Mouse (Mus musculus) adrenal gland, postnatal 25 days (tissue): ENCODE measurements at regions not wholly inside any gene's neighbourhood (a gene's known extent, or its start where the extent isn't known, plus 50 kb on each side); places are given as distances from the start of the nearest gene placed in this dataset.
A peak's percentile ranks its signal among the peaks of the same experiment; 100 is the strongest.

ENCODE experiments used
- DNase-seq: peaks from one replicate; pipeline ENCODE4 v3.0.0; 2021; ENCODE audit warnings: mixed read lengths

DNA sequence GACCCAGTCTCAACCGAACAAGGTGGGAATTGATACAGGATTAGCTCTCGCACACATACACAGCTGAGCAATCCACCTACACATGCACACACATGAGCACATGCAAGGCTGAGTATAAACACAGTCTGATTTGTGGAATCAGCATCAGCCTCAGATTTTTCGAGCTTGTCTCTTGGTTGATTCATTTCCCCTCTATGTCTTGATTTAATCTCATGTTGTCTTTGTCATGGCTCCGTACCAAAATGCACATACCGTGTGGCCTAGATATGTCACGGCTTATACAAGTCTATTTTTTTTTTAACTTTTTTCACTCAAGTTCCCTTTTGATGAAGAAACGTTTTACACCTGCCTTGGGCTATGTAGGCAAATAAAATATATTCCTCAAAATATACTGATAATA is 88.6 kb upstream of the Mycn start:
- no peak for DNase-seq

DNA sequence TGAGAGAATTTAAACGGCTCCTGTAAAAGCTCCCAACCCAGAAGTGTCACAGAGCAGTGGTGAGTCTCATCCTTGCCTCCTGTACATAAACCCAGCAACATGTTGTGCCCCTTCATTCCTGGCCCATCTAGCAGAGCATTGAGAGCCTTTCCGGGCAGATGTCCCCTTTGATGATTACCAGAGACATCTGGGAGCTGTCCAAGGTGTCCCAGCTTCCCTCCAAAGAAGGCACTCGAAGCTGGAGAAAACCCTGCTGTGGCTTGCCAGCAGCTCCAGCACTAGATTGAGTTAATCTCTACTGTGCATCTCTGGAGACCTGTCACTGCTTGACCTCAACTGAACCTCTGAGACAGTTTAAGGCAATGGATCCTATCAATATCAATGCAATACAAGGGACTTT is 86.4 kb upstream of the Mycn start:
- no peak for DNase-seq

- DNase-seq: peak; percentile 53
Observed at GRCm38 (mm10) chr12:13026041-13026580, 84.4 kb upstream of the Mycn start.

DNA sequence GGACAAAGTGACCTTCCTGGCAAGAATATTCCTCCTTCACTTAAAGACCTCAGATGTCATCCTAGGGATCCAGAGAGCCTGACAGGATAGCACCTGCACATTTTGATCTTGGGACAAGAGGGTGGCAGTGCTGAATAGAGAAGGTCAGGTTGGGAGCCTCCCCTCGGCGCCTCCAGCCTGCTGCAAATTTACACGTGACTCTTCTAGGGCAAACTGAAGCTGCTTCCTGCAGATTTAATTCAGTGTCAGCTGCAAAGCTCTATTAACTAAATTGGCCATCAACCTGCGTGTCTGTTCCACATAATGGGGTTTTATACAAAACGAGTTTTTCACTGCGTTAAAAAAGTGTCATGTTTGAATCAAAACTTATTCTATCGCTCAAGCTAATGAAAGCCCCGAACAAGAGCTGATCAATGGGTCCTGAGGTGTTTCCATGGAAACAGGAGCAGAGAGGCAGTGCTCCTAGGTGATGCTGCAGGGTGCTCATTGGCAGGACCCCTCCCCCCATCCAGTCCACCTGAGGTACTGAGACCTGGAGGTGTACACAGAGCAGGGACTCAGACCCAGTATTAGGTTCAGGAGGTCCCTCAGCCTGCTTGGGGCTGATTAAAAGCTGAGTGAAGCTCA is 82.6 kb upstream of the Mycn start:
- no peak for DNase-seq

DNA sequence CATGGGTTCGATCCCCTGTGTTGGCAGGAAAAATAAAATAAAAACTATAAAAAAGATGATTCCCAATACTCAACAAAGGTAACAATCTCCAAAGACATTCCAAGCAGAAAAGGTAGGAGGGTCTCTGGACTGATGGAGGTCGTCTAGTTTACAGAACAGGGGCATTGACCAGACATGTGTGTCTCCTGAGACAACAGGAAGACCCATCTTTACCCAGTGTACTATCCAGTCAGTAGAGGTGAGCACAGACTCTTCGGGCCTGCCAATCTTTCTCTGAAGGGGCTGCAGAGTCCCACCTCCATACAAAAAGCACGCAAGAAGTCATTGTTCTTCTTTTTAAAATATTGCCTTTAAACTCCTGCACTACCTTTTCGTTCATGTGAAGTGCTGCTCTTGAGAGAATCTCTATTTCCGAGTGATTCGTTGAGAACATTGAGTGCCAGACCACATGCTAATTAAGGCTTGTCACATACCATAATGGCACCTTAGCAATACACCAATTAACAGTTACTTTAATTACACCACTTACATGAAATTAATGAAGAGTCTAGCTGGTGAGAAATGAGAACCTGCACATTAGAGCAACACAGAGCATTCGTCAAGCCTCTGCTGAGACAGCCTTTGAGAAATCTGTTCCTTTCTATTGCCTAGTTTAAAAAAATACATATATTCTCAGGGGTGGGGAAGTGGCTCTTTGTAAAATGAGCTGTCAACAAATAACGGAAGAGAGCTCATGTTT is 69.5 kb upstream of the Mycn start:
- no peak for DNase-seq

DNA sequence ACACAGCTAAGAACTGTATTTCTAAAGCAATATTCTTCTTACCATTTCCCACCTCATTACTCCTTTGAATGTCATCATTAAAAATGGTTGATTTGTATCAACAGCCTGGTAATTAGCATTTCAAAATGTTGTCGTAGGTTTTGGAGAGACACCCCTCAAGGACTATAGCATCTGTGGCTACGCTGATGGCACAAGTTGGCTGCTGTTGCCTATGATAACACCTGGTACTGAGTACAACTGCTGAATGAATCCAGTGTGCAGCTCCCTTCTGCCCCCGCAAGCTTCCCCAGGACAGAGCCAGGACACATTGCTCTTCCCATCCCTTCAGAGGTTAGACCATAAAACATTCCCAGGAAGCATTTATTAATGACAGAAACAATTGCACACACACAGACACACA is 68.7 kb upstream of the Mycn start:
- no peak for DNase-seq

GRCm38 (mm10) chr12:13009470-13009869 is 67.8 kb upstream of the Mycn start:
- peak; percentile 44 for DNase-seq

GRCm38 (mm10) chr12:13002703-13003102 is 61.0 kb upstream of the Mycn start:
- no peak for DNase-seq

DNA sequence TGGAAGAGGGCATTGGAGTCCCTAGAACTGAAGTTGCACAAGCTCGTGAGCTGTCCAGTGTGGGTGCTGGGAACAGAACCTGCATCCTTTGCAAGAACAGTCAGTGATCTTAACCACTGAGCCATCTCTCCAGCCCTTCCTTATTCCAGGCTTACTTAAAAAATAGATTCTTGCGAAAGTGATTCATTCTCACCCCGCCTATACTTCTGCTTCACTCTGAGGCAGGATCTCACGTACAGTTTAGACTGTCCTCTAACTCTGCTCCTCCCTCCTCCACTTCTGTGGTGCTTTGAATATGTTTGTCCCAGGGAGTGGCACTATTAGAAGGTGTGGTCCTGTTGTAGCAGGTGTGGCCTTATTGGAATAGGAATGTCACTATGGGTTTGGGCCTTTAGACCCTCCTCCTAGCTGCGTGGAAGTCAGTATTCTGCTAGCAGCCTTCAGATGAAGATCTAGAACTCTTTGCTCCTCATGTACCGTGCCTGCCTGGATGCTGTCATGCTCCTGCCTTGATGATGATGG is 60.4 kb upstream of the Mycn start:
- no peak for DNase-seq

DNA sequence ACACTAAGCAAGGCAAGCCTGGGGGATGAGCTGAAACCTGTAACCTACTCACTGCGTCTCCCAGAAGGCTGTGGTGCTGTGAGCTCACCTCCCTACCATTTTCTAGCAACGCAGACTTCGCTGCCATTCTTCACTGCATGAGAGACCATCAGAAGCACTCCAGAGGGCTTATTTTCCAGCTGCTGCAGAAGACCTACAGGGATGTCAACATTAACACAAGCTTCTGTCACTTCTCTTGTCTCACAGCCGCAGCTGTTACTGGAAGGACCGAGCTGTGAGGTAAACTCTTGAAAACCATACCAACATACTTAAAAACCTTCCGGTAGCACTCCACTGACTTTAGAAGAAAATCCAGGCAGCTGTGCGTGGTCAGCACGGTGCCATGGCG is 54.3 kb upstream of the Mycn start:
- no peak for DNase-seq

GRCm38 (mm10) chr12:12995061-12995973 is 53.6 kb upstream of the Mycn start:
- peak; percentile 16 for DNase-seq

- no peak for DNase-seq
Observed at GRCm38 (mm10) chr12:12993894-12994714, 52.4 kb upstream of the Mycn start.
